Mouse (Mus musculus): Measurements from ENCODE around the gene Akap2.

Gene Akap2

DNA sequence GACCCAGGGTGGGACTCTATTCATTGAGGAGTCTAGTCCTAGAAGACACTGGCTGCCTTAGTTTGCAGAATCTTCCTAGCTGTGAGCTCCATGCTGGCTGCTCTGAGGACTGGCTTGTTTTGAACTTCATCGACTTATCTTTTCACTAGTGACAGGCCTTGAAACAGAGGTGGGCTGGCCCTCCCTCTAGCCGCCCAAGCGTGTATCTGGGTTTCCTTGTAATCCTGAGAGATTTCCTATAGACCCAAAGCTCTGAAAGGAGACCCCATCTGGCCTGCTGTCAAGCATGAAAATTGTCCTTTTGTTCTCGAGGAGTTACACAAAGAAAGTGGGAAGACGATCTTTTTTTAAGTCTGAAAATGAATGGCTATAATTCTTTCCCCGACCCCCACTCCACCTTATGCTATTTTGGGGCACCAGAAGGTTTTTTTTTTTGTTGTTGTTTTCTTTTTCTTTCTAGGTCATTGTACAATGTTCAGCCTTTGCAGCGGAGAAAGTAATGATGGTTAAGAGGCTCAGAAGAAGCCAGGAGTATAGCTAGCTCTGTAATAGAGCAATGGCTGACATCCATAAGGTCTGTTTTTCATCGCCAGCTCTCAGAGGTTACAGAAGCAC is 107.3 kb downstream of the Akap2 start:
- peak in 1 of 2 experiments; percentile 63 for DNase-seq (ENCODE audit: inconsistent age in 2 of 2, low spot score in 1 of 2)

DNA sequence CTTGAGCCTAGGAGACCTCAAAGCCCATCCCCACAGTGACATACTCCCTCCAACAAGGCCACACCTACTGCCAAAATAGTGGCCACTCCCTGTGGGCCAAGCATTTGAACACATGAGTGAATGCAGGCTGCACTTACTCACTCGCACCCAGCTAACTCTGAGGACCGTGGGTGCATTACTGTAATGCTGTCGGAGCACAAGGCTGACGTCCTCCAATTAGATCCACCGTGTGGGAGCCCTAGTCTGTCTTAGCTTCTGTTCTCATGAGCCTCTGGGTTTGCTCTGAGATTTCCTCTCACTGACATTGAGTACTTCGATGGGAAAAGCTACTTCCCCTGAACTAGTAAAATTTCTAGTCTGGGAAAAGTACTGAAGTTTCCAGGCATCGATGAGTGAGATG is 108.8 kb downstream of the Akap2 start:
- no peak for DNase-seq (ENCODE audit: inconsistent age in 2 of 2, low spot score in 1 of 2)

DNA sequence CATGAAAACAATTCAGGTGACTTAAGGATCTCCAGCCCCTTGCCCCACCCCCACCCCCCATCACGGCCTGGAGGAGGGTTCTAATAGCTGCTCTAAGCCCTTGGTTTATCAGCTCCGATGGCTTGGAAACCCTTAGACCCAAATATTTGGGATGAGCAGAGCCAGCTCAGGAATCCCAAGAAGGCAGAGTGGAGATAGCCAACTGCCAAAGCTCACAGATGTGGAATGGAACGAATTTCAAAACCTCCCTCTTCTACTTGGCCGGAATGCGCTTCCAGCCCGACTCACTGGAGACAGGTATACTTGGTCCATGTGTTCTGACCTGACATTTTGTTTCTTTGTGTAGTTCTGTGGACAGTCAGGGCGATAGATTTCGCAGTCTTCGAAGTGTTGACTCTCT is 111.7 kb downstream of the Akap2 start:
- no peak for DNase-seq (ENCODE audit: inconsistent age in 2 of 2, low spot score in 1 of 2)

DNA sequence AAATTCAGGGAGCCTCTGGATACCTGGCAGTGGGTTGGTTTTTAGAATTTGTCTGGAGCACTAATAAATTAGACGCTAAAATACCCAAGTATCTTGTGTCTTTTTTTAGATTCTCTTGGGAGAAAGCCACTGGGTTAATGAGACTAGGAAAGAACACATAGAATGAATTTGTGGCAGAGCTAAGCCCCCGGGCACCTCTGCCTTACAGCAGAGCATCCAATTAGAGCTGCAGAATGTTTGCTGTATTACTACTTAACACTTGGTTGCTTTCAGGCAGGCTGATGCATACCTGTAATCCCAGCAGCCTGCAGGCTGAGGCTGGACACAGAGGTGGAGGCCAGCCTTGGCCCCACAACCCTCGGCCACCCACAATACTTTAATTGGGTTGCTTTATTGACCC is 112.3 kb downstream of the Akap2 start:
- no peak for DNase-seq (ENCODE audit: inconsistent age in 2 of 2, low spot score in 1 of 2)

DNA sequence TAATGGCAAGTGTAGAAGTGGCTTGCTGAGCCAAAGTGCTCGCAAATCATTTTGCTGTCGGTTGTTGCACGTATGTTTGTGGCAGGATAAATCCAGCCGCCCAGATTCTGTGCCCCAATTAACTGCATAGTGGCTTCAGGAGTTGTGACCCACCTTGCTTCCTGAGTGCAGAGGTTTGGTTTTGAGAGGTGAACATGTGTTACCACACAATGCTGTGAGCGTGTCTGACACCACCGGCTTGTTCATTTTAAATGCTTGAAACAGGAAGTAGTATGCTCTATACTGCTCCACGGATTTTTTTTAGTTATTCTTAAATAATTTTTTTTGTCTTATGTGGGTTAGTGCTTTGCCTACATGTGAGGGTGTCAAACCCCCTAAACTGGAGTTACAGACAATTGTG is 114.9 kb downstream of the Akap2 start:
- no peak for DNase-seq (ENCODE audit: inconsistent age in 2 of 2, low spot score in 1 of 2)

DNA sequence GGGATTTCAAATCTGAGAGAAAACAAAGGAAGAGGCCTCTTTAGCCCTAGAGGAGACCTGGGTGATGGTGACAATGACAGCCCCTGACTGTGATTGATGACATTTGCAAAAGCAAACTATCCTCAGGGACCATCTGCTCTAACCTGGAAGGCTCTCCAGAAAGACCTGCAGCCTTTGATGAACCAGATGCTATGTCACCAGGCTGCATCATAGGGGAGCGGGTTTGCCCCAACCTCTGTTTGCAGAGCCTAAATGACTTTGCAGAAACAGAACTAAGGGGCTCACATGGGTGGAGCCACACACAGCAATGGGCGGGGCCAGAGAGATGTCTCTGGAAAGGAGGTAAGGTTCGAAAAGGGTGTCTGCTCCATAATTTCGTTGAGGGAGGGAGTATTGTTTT is 115.6 kb downstream of the Akap2 start:
- DNase-seq (ENCODE audit: inconsistent age in 2 of 2, low spot score in 1 of 2), result no peak

DNA sequence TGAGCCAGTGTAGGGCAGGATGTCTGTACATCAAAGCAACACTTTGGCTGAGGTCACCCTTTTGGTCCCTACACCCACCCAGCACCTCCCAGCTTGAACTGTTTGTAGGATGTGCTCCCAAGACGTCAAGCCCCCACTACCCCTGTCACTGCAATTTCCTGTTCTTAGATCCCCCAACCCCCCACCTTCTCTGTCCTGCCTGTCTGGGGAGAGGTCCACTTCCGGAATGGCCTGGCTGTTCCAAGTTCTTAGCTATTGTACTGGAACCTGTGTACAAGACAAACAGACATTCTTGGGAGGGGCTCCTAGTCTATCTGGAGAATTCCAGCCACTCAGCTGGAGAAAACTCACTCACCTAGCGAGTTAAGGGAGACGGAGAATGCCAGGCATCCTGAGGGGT is 116.7 kb downstream of the Akap2 start:
- DNase-seq (ENCODE audit: inconsistent age in 2 of 2, low spot score in 1 of 2), result no peak

DNA sequence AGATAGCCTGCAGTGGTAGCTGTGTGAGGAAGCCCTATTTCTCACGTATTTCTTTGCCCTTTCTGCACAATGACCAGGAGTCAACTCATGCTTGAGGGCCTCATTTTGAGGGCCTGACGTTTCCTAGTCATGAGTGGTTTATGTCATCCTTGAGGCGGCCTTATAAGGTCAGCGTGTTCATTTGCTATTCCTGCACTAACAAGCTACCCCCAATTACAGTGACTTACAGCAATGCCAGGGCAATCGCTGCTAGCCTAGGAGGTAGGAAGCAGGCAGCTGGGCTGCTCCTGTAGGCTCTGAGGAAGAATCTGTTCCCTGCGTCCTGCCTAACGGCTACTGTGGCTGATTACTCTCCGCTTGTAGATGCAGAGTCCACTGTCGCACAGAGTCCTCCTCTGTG is 119.6 kb downstream of the Akap2 start:
- no peak for DNase-seq (ENCODE audit: inconsistent age in 2 of 2, low spot score in 1 of 2)

DNA sequence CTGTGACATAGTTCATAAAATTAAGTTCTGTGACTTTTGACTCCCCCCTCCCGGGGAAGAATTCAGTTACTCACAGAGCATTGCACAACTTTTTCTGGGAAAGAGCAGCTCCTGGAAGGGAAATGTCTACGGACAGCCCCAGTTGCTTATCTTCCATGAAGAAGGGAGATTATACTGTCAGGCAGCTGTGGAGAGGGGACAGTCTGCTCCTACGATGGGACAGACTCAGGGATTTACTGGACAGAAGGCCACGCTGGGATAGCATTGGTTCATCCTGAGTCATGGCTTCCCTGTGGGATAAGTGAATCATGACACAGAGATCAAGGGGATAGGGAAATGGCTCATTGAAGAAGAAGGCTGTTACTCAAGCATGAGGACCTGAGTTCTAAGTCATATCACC is 121.9 kb downstream of the Akap2 start:
- peak; percentile 81 to 87 for DNase-seq (ENCODE audit: inconsistent age in 2 of 2, low spot score in 1 of 2)

DNA sequence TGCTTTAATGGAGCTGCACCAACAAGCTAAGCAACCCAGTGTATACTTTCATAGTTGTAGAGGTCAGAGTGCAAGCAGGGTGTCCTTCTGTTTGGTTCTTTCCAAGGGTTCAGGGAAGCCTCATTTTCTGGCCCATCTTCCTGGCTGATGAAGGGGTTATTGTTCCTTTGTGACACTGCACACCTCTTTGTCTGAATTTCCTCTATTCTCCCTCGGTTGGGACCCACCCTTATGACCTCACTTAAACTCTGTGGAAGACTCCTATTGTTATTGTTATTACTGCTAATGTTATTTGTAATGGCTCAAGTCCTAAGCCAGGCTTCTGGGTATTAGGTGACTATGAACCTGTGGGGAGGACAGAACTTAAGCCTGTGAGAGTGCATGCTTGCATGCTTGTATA is 124.5 kb downstream of the Akap2 start:
- DNase-seq (ENCODE audit: inconsistent age in 2 of 2, low spot score in 1 of 2), result no peak

DNA sequence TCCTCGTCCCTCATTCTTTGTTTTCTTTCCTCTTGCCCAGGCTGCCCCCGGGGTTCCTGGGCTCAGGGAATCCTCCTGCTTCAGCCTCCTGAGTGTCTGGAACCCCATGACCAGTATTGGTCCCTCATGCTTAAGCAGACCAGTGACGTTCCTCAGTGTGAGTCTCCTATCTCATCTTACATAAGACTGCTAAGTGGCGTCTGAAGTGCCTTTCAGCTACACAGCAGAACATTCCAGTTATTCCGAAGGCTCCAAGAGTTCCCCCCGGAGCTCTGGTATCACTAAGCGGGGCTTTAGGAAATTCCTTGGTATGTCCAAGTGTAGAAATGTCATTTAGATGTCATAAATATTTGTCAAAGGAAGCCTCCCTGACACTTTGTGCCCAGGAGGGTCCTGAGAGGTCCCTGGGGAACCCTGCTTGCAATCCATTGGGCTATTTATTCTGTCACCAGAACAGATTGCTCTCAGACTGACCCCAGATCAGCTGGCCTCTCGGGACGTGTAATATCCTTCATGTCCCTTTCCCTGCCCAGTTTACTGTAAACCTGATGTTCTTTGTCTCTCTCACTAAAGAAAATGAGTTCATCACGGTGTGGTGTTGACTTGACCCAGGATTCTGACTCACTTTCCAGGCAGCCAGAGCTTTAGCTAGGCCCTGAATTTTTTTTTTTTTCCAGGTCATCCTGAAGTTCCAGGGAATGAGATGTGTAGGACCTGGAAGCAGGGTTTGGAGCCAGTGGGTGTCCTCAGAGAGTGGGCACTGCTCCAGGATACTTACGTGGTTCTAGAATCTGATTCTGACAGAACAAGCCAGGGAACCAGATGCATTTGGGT is 125.2 kb downstream of the Akap2 start:
- DNase-seq (ENCODE audit: inconsistent age in 2 of 2, low spot score in 1 of 2), result peak in 1 of 2 experiments; percentile 69

DNA sequence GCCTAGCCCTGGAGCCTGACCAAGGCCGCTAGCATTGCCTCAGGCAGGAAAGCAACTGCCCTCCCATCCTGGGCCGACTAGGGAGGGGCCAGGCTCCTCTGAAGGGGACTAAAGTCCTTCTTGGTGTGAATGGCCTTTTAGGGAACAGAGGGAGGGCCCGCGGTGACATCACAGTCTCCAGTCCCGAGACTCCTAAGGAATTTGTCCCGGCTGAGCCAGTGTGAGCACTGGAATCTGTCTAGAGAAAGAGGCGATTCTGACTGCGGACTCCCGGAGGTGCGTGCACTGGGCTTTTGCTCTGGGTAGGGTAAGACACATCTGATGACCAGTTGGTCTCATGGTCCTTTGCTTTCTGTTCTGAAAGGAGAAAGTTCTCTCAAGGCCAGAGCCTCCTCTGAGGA is 127.6 kb downstream of the Akap2 start:
- peak; percentile 95 to 97 for DNase-seq (ENCODE audit: inconsistent age in 2 of 2, low spot score in 1 of 2)

DNA sequence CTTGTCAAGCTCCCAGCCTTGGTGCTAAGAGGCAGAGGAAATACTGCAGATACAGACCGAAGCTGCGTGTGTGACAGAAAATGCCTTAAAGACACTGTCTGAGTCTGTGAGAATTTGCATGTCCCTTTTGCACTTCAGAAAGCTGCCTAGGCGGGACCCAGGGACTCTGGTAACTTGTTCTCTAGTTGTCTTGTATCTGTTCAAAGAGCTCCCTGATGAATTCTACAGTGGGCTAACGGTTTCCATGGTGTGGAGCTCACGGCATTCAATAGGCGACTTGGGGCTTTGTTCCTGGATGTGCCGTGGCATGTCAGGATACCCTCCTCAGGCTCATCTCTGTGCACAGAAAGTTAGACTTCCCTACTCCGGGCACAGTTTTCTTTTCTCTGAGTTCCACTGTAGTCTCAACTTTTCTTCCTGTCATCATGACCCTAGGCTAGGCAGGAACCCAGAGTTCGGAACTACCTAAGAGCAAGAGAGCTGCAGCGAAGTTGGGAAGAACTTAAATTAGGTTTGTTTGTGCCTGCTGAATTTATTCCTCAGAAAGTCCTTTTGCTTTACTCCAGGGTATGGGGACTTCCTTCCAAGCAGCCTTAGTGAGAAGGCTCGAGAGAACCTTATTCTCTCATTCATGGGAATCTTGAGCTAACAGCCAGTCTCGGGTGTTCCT is 128.2 kb downstream of the Akap2 start:
- DNase-seq (ENCODE audit: inconsistent age in 2 of 2, low spot score in 1 of 2), result peak in 1 of 2 experiments; percentile 84

DNA sequence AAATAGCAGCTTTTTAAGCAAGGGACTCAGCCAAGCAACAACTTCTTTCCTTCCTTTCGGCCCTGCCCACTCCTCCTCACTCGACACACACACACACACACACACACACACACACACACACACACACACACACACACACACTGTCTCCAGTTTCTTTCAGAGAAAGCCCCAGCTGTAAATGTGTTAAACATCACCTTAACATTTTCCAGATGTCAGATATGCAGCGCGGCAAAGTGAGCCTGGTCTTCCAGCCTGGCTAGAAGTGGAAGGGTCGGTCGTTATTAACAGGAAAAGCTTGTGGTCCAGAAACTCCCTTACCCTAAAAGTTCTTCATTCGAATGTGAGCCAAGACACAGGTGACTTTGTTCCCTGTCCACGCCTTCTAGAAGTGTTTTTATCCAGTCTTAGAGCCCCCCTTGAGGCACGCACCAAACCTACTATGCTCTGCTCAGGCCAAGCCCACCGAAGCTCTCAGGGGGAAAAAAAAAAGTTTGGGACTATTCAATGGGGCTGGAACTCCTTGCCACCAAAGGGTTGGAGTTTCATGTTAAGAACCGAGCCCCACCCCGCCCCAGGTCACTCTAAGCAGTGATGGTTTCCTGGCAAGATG is 129.0 kb downstream of the Akap2 start:
- no peak for DNase-seq (ENCODE audit: inconsistent age in 2 of 2, low spot score in 1 of 2)

DNA sequence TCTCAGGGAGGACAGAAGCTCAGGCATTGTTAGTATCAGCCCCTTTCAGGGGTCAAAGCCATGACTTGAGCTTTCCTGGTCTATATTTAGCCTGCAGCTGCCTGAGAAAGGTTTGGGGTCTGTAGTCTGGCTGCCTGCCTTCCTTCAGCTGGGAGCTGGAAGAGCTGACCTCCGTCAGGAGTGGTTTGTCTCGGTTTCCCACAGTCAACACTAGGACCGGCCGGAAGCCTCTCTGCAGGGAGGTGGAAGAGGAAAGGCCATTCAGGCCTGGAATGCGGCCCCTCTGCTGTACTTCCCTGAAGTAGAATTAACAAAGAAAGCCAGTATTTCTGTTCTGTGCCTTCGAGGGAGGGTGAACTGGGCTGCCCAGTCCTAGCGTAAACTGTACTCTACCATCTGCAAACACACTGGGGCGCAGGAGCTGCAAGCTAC is 129.6 kb downstream of the Akap2 start:
- DNase-seq (ENCODE audit: inconsistent age in 2 of 2, low spot score in 1 of 2), result peak in 1 of 2 experiments; percentile 87

DNA sequence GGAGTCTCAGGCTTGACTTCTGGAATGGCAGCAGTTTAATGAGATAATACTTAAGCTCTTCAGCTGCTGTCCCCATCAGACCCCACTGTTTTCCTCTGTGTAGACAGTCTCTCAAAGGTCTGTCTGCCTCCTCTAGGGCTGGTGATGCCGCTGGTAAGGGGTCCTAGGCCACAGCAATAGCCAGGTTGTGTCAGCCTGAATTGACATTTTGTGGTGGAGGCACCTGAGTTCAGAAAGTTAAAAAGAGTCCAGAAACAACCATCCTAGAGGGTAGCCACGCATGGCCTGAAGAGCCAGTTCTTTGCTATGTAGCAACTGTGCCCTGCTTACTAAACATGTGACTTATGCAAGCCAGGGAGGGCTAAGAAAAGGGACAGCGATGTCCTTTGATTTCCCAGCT is 130.2 kb downstream of the Akap2 start:
- peak in 1 of 2 experiments; percentile 61 for DNase-seq (ENCODE audit: inconsistent age in 2 of 2, low spot score in 1 of 2)

DNA sequence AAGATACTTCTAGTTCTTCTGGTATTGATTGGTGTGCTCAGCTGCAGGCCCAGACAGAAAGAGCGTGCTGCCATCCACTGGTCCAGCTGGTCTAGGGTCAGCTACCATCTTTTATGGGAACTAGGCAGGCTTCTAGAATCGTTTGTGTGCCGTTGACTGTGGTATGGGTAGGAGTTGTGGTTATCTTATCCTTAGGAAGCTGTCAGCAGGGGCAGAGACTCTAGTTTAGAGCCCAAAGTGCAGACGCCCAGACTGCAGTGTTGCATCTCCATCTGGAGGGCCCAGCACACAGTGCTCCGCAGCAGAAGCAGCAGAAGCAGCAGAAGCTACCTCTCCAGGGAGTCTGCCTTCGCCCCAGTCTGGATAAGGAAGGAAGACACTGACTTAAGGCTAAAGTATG is 132.0 kb downstream of the Akap2 start:
- peak in 1 of 2 experiments; percentile 66 for DNase-seq (ENCODE audit: inconsistent age in 2 of 2, low spot score in 1 of 2)

DNA sequence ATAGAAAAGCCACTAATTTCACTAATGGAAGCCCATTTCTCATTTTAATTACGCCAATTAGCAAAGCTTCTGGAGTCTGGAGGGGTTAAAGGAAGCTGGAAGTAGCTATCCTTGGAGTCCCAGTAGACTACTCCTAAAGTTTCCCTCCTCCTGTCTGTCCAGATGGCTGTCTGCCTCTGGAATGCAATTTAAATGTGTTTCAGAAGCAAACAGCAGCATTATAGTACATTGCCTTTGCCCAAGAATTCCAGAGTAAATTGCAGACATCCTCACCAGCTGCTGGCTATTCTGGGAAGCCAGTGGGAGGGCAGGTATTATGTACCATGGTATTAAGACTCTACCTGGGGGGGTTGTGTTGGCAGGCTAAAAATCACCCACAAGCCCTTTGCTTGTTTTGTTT is 134.3 kb downstream of the Akap2 start:
- DNase-seq (ENCODE audit: inconsistent age in 2 of 2, low spot score in 1 of 2), result no peak

DNA sequence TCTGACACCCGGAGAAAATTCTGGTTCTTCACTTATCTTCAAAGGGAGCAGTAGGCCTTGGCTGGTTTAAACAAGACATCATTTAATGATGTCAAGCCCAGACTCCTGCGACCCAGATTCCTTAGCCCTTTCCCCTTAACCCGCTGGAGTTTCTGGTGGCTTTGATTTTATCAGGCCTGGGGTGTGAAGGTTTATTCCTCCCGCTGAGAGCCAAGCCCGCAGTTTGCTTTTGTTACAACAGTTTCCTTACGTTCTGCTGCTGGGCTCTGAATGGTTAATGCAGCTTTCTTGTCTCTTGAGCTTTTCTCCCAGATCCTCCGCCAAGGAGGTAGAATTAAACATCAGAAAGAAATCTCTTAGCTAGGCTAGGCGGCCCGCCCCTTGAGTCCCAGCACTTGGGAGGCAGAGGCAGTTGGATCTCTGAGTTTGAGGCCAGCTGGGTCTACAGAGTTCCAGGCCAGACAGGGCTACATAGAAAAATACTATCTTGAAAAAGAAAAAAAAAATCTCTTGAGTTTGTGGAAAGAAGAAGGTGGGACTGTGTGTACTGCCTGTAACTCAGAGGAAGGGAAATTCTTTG is 135.1 kb downstream of the Akap2 start:
- peak in 1 of 2 experiments; percentile 68 for DNase-seq (ENCODE audit: inconsistent age in 2 of 2, low spot score in 1 of 2)

DNA sequence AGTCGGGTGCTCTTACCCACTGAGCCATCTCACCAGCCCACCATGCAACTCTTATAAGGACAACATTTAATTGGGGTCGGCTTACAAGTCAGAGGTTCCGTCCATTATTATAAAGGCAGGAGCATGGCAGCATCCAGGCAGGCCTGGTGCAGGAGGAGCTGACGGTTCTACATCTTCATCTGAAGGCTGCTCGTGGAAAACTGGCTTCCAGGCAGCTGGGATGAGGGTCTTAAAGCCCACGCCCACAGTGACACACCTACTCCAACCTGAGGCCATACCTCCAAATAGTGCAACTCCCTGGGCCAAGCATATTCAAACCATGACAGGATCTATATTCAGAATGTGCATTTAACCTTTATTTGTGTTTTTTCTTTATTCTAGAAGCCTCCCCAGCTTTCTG is 136.7 kb downstream of the Akap2 start:
- DNase-seq (ENCODE audit: inconsistent age in 2 of 2, low spot score in 1 of 2), result no peak

DNA sequence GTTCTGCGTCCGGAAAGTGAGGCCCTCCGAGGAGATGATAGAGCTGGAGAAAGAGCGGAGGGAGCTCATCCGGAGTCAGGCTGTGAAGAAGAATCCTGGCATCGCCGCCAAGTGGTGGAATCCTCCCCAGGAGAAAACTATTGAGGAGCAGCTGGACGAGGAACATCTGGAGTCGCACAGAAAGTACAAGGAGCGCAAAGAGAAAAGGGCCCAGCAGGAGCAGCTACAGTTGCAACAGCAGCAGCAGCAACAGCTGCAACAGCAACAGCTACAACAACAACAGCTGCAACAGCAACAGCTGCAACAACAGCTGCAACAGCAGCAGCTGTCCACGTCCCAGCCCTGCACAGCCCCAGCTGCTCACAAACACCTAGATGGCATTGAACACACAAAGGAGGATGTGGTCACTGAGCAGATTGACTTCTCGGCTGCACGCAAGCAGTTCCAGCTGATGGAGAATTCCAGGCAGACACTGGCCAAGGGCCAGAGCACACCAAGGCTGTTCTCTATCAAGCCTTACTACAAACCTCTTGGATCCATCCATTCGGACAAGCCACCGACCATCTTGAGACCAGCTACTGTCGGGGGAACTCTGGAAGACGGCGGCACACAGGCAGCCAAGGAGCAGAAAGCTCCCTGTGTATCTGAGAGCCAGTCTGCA is 138.0 kb downstream of the Akap2 start:
- DNase-seq (ENCODE audit: inconsistent age in 2 of 2, low spot score in 1 of 2), result peak; percentile 56 to 66
